Mouse (Mus musculus) gastrocnemius, postnatal 10 days (tissue): ENCODE data around the gene Mettl25. TPM values are rescaled to one million over a fixed set of nuclear protein-coding genes. Genes with fewer than 3 reads are reported as not detected.

Source experiments
- DNase-seq: peaks from one replicate; pipeline ENCODE4 v3.0.0; 2021; ENCODE audit warnings: mixed read lengths
- total RNA-seq, 2 experiments: library from RNA; stranded (reverse); gene quantifications; 2 replicates each; pipeline ENCODE4 v1.2.3; 2021

The Mettl25 gene
- total RNA-seq, 2 experiments from 2014 or later: 6.6 to 7.7 TPM

DNA sequence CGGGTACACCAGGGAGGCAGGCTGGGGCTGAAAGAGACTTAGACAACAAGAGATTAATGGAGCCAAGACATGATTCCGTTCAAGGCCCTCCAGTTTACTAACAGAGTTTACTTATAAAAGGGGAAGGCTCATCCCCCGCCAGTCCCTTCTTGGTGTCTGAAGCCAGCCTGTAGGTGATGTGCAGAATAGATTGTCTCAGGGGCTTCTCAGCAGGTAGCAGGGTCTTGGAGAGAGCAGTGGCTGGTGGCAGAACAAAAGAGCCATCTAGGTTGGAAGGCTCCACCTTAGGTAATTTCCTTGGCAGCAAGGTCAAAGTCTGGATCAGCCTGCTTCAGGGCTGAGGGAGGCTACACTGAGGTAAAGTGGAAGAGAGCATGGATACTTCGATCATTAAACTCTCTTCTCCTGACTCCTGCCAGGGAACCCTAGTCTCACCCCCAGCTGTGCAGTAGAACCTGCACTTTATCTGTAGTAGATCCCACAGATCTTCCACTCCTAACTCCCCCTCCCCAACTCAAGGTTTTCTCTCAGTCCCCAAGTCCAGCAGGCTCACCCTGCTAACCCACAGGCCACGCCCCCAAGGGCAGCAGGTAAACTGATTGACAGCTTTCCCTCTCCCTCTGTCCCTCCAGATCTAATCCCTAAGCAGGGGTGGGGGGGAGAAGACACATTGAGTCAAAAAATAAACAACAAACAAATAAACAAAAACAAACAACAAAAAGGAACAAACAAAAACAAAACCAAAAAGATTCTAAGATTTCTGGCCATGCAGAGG lies 87.2 kb downstream of the Mettl25 start:
- no peak for DNase-seq

- no peak for DNase-seq
Measured at GRCm38 (mm10) chr10:105746019-105746418, 95.2 kb downstream of the Mettl25 start.

DNA sequence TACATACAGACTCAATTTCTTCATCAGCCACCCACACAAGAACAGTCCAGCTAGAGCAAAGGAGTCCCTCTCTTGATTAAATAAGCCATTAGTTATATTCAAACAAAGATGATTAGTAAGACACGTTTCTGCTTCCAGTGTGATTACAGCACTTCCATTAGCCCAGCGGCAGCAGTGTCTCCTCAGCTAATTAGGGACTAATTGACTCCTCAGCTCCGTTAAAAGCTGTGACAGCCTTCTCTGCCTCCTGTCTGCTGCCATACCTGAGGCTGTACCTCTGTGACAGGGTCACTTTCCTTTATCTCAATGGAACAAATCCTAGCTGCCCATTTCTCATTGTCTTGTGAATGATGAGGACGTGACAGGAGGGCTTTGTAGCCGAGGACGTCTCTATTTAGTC lies 99.4 kb downstream of the Mettl25 start:
- no peak for DNase-seq

DNA sequence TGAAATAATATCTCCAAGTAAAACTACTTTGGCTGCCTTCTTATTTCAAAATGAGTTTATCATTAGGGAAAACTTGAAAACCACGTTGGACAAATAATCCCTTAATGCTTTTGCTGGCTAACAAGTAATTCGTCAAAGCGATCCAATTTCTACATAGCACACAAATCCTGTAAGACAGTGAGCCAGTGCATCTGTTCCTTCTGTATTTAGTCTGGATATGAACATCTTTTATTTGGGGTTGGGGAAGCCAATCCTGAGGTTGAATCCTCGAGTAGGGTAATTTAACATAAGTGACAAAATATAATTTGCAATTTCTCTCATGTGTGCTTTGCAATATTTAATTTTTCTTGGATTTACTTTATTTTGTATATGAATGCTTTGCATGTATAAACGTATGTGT lies 102.2 kb downstream of the Mettl25 start:
- DNase-seq: no peak

GRCm38 (mm10) chr10:105727798-105728197 lies 113.4 kb downstream of the Mettl25 start:
- no peak for DNase-seq

GRCm38 (mm10) chr10:105727353-105727752 lies 113.8 kb downstream of the Mettl25 start:
- no peak for DNase-seq

DNA sequence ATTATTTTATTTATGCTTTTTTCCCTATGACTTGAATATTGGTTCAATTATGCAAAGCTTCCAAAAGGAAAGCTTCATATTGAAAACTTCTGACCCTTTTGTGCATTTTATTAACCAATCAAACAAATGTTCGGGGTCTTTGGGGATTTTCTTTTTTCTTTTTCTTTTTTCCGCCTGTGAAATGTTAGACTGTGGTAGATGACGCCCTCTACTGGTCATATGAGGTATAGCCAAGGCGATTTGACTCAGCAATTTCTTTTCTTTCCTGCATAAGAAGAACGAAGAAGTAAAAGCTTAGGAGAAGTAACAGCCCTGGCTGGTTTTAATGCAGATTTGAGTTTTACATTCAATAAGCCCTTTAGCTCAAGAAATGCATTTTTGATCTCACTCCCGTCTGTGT lies 126.3 kb downstream of the Mettl25 start:
- DNase-seq: no peak

GRCm38 (mm10) chr10:105714366-105714765 lies 126.8 kb downstream of the Mettl25 start:
- DNase-seq: no peak

DNA sequence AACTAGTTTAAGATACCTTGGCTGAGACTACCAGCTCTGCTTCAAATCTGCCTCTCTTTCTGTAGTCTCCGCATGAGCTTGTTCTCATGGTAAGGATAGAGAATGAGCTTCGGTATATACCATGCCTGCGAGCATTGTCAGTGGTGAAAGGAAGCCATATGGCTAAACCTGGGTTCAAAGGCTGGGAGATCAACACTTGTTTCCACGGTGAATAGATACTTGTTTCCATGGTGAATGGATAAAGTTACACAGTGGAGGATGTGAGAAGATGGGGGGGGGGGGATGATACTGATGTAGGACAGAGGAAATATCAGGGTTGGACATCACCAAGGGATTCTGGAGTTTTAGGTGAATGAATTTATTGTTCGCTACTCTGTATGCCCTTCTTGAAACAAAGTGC lies 128.0 kb downstream of the Mettl25 start:
- DNase-seq: no peak

Other genes starting within 250 kb of the Mettl25 start
- gene Ccdc59, start 313 bp downstream of the Mettl25 start, total RNA-seq: 10 to 100 TPM; 11.5 to 14.8 TPM